Mouse (Mus musculus): Measurements from ENCODE around the gene Pigw.
"Not testable (repeated sequence)": the region's sequence is repeated elsewhere in the genome, so short reads cannot be mapped to it uniquely, and the experiment has no call there.

Gene Pigw

GRCm38 (mm10) chr11:84879007-84879771, 896 bp downstream of the Pigw start:
- DNase-seq = no peak

- not testable (repeated sequence) for DNase-seq
Measured at GRCm38 (mm10) chr11:84876020-84876419, 4.1 kb downstream of the Pigw start.

DNA sequence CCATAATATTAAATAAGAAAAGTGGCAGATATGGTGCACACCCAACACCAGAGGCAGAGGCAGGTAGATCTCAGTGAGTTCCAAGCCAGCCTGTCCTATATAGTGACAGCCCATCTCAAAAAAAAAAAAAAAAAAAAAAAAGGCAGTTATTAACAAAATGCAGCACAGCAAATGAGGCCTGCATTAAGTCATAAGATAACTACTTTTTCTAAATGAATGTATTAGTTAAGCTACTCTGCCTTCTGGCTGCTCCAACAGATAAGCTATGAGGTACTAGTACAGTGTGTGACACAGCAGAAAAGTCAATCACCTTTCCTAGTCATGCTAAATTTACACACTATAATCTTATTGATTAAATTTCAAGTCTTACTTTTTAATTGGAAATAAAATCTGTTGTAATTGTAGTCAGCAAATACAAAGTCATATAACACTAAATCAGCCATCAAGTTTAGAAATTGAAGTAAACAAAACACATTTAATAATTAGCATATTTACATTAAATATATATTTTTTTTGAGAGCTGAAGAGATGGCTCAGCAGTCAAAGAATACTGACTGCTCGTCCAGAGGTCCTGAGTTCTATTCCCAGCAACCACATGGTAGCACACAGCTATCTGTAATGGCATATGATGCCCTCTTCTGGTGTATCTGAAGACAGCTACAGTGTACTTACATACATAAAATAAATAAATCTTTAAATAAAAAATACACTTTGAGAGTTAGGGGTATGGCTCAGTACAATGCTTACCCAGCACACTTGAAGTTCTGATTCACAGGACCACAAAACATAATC, 6.8 kb downstream of the Pigw start:
- no peak for DNase-seq

DNA sequence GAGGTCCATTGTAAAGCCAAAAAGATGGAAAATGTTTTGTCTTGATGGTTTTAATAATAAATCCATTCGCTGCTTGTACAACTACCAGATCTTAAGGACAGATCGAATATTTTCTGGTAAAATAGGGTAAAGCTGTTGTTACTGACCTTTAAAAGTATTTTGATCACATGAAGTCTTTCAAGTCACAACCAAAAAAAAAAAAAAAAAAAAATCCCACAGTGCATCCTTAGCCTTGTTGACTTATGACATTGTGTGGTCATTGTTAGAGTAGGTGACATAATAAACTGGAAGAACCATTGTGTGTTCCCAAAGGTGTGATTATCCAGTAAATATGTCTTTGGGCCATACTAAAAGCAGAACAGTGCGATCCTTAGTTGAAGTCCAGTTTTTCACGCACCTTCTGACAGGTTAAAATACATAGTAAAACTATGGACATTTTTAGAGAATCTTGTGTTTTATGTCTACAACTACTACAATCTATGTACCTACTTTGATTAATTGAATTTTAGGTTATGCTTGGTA, 8.5 kb downstream of the Pigw start:
- DNase-seq = no peak

DNA sequence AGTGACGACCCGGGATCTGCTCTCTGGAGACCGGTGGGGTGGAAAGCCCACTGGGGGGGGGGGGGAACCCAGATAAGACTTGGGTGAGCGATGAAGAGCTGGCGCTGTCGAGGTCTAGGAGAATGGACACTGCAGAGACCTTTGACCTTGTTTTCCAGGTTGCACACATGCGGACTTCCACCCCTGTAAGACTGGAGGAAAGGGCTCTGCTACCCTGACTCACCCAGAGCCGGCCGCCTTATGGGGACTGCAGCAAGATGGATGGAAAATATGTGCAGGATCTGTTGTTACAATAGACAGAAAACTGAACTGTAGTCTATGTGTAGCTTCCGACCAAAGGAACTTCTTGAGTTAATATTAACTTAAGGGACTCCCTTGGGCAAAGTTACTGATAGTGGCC, 9.0 kb downstream of the Pigw start:
- no peak for DNase-seq

DNA sequence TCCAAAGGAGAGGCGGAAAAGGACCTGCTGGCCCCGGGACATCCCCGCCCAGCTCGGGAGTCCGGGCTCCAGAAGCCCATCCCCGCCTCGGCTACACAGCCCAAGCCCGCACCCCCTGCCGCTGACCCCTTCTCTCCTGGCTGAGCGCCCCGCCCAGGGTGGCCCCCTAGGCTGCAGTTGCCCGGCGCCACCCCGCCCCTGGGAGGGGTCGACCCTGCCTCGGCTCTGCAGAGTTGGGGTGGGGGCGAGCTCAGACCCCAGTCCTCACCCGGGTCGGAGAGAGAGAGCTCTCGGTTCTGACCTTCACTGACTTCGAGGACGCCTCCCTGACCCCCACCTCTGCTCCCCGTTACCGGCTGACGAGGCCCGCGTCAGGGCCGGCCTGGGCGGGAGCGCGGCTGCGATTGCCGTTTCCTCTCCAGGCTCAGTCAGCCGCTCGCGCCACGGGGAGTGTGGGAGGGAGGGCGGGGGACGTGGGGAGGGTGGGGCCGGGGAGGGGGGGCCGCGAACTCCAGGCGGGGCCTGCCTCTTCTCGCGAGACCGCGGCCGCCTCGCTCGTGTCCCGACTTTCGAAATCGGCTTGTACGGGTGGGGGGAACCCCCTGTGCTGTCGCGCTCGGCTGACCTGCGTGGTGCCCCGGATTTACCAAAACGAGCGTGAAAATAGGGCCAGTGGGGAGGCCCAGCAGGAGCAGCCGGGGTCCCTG, 9.6 kb downstream of the Pigw start, which contains the start of gene Ggnbp2:
Gene Ggnbp2 (minus strand): TSS at position 481 of the 707 bp plus-strand sequence.
- DNase-seq = peak; percentile 94

GRCm38 (mm10) chr11:84869537-84870232, 10.4 kb downstream of the Pigw start:
- DNase-seq = peak; percentile 94

GRCm38 (mm10) chr11:84868786-84869259, 11.3 kb downstream of the Pigw start:
- DNase-seq = peak; percentile 17

DNA sequence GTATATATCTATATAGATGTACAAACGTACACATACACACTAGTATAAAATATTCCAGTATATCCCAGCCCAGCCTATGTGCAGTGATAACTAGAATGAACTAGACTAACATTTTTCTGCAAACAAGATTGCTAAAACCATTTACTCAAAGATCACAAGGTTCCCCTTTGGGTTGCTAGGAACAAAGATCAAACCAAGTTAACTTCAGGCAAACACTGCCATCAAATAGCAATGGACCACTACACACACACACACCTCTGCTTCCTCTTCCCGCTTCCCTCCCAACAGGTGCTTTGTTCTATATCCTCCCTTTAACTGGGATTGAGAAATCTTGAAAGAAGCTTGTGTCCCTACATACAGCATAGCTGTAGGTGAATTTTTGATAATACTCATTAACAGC, 12.5 kb downstream of the Pigw start:
- DNase-seq = no peak

GRCm38 (mm10) chr11:84865268-84865667, 14.8 kb downstream of the Pigw start:
- no peak for DNase-seq

DNA sequence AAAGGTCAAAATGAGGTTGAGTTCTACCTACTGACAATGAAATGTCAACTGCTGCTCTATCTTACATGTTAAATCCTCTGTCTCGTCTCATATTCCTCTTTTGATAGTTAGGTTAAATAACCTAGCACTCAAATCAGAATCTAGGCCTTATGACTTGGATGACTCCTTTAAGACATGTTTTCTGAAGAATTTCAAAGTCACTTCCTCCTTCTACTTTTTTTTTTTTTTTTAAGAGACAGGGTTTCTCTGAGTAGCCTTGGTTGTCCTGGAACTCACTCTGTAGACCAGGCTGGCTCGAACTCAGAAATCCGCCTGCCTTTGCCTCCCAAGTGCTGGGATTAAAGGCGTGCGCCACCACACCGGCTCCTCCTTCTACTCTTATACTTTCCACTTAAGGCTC, 24.8 kb downstream of the Pigw start:
- DNase-seq = no peak

DNA sequence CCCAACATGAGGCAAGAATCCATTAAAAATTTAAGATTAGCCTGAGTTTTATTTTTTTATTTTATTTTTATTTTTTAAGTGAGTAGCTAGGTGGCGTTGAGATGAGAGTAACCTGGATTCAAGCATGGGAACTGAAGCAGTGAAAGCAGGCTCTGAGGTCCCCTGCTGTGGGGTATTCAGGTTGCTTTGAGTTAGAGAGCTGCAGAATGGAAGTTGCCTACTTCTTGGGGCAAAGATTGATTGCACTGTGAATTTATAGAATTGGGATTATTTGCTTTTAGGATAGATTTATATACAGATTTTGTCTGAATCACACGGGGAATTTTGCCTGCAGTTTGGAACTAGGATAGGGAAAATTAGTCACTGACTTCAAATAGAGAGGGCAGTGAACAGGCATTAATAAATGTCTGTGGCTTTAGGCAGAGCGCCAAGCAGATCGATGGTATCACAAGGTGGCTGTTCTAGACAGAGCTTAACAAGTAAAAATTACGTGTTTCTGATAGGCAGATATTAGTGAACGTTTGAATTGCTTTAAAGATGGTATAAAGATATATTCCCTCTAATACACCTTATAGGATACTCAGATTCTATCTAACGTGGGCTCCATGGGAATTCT, 32.5 kb downstream of the Pigw start:
- no peak for DNase-seq

GRCm38 (mm10) chr11:84846741-84847474, 33.2 kb downstream of the Pigw start:
- DNase-seq = no peak

DNA sequence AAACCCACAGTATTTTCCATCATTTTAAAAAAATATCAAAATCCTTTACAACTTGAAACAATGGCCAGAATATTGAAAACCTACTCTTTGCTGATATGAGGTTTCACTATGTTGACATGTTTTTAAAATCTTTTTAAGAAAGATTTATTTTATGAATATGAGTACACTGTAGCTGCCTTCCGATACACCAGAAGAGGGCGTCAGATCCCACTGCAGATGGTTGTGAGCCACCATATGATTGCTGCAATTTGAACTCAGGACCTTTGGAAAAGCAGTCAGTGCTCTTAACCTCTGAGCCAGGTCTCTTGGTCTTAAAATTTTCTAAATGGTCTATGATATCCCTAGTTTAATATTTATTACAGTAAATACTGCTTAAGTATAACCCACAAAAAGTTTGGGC, 40.8 kb downstream of the Pigw start:
- no peak for DNase-seq

DNA sequence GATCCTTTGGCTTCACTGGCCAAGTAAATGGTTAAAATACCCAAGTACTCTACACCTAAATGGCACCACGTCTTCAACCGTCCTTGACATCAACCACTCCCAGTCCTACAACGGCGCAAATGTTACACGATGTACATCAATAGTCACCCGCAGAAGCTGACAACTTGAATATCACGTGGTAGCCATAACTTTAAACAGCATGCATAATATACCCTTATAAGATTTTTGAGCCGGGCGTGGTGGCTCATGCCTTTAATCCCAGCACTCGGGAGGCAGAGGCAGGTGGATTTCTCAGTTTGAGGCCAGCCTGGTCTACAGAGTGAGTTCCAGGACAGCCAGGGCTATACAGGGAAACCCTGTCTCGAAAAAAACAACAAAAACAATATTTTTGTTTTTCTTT, 50.6 kb downstream of the Pigw start:
- not testable (repeated sequence) for DNase-seq

DNA sequence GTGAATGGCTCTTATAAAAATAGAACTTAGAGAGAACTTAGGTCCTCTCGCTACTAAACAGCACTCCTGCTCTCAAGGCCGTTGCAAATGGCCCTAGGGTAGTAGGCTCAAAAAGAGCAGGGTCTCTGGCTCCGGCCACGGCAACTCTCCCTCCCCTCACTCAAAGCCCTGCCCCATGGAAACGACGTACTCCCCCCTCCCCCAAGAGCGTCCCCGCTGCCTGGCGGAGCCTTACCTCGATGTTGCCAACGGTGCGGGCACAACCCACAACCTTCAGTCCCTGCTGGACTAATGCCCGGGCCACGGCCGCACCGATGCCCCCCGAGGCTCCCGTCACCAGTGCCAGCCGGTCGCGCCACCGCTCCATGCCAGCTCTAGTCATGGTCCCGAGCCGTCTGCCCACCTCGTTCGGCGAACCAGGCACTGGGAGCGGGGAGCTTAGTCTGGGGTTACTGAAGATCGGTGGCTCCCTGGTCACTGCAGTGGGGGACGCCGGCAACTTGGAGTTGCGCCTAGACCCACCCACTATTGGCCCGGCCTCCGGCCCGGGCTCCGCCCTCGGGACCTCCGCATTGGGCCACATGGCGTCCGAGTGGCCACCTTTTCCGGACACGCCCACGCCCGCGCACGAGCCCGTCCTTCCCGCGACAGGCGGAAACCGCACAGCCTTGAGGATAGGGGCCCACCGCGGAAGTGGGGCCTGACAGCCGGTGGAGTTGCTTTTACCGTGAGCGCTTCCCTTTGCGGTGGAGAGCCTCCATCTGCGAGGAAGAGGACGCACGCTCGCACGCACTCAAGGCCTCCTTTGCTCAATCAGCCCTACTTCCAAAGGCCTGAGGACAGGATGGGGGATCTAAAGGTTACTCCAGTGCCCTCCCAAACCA, 51.3 kb downstream of the Pigw start, which contains the start of gene Dhrs11:
Gene Dhrs11 (minus strand): TSS at position 479 of the 884 bp plus-strand sequence.
- peak; percentile 81 for DNase-seq

DNA sequence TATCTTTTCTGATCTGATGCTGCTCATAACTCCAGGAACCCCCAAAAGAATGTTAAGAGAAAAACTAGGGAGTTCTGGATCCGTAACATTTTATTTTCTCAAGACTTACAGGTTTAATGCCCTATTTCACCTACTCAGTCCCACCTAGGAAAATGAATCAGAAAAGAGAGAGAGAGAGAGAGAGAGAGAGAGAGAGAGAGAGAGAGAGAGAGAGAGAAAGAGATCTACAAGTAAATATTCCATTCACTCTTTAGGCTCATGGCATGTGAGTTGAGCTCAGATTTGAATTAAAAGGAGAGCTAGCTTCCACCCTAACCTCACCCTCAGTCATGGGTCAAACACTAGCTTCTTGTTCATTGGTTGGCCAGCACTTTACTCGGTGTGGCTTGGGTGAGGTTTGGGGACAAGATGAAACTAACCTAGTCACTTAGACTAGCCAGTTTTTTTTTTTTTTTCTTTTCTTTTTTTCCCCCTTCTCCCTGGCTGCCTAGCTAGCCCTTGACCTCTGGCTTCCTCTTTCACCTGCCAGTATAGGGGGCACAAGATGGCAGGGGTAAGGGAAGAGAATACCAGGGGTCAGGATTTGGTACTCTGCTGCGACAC, 52.1 kb downstream of the Pigw start:
- no peak for DNase-seq

- DNase-seq = no peak
Measured at GRCm38 (mm10) chr11:84827492-84827891, 52.6 kb downstream of the Pigw start.
